Mouse (Mus musculus) central nervous system, embryonic 18 days (tissue): ENCODE measurements around the gene Casp6. TPM values are rescaled to one million over a fixed set of nuclear protein-coding genes. Genes with fewer than 3 reads are reported as not detected.

Experiments
- polyA plus RNA-seq: library from polyadenylated mRNA; depleted of rRNA; stranded (reverse); fragments of >200 nt; gene quantifications from 2 replicates; pipeline ENCODE4 v1.2.3, GENCODE M21; 2012; rRNA removed

Gene Casp6
- 21.7 and 24.4 TPM in 2 replicates for polyA plus RNA-seq

DNA sequence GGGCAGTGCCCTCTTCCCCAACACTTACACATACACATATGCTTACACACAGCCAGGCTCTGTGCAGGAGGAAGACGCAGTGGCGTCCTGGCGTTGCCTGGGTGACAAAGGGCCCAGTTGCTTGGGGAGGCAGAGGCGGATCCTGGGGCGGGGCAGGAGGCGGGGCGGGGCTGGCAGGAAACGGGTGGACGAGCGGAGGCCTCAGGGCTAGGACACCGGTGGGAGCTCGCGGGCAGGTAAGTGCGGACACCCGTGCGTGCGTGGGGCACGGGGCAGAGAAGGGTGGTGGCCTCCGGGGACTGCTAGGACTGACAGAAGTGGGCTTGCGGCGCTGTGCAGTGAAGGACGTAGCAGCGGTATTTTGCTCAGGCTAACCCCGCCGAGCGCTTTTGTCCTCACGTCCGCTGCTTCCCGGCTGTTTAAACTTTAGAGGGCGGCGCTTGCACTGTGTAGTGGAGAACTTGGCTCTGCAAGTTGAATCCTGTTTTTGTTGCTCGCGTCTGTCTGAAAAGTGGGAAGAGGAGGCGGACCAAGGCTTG lies at the start of gene Casp6:
Gene Casp6, plus strand, starts transcription at position 155 of the 539 bp plus-strand sequence.

GRCm38 (mm10) chr3:129878405-129879021 lies 22.7 kb upstream of the Casp6 start, which contains the start of gene Pla2g12a:
Gene Pla2g12a (plus strand): TSS chr3:129878606.

Other genes with a start within 250 kb of the Casp6 start
- 4.6 and 5.3 TPM in 2 replicates for gene Egf, start 146.1 kb upstream of the Casp6 start, polyA plus RNA-seq
- 0.05 and 0.11 TPM in 2 replicates for gene Lrit3, start 97.4 kb upstream of the Casp6 start, polyA plus RNA-seq
- gene Rrh, start 78.8 kb upstream of the Casp6 start, polyA plus RNA-seq, result 0.43 and 0.64 TPM in 2 replicates
- 61.4 and 73.9 TPM in 2 replicates for gene Gar1, start 70.0 kb upstream of the Casp6 start, polyA plus RNA-seq
- gene Cfi, start 65.5 kb upstream of the Casp6 start, polyA plus RNA-seq, result 0.14 and 0.20 TPM in 2 replicates
- gene Pla2g12a, start 22.8 kb upstream of the Casp6 start, polyA plus RNA-seq, result 36.7 and 37.1 TPM in 2 replicates
- gene Mcub, start 68.8 kb downstream of the Casp6 start, polyA plus RNA-seq, result 4.6 and 4.9 TPM in 2 replicates
- gene Sec24b, start 160.1 kb downstream of the Casp6 start, polyA plus RNA-seq, result 69.4 and 70.8 TPM in 2 replicates
- gene Col25a1, start 230.1 kb downstream of the Casp6 start, polyA plus RNA-seq, result 12.2 and 12.7 TPM in 2 replicates